Mouse (Mus musculus): ENCODE results near the gene Gm14862. TPM values are rescaled to one million over a fixed set of nuclear protein-coding genes. Genes with fewer than 3 reads are reported as not detected.
"Not testable (repeated sequence)": the region's sequence is repeated elsewhere in the genome, so short reads cannot be mapped to it uniquely, and the experiment has no call there.

Gene Gm14862
- 1.4 and 1.9 TPM in 2 replicates for polyA plus RNA-seq (2015; fragmentation: Nextera tagmentation; extraction: Ambion mirVana)

DNA sequence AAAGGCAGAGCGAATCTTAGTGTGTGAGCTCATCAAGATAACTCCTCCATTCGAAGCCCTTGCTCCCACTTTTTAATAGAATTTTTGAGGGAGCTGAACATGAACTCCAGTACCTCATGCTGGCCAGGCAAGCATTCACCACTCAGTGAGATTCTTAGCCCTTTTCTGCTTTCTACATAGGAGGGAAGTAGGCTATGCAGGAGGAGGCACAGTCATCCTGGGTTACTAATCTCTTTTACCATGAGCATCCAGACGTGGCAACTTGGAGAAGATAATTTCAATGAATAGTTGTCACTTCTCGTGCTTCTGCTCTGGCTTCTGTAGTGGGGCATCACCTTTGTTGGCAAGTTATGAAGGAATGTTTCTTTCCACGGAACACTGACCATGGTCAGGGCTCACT, at the start of gene Gm14862:
Gene Gm14862, minus strand, starts transcription at position 134 of the 400 bp plus-strand sequence.
- TF ChIP-seq EP300 (IDR thresholded peaks at IDR 0.05; ENCODE audit: low read depth) (peak; percentile 91), CTCF (IDR thresholded peaks at IDR 0.05; ENCODE audit: low read depth) (no peak)
- Histone ChIP-seq H3K27ac (ENCODE audit: low read depth) (peak within 1 kb of the TSS; percentile 44), H3K4me3 (ENCODE audit: low read depth, low read length) (peak within 1 kb of the TSS; percentile 37)

GRCm38 (mm10) chrX:9303455-9303854, 46.8 kb upstream of the Gm14862 start:
- no peaks in the 10 kb centered on the region for H3K27me3 ChIP-seq (ENCODE audit: insufficient read depth, low read length)
- H3K36me3 ChIP-seq (replicated peaks; ENCODE audit: insufficient read depth, low read length): no peaks in the 10 kb centered on the region; the same call in 1 of the 2 replicates
- WGBS (ENCODE audit: insufficient replicate concordance): 37% methylated on average over 1 of the region's 1 CpGs
- no peak overlapping the region for H3K4me3 ChIP-seq (ENCODE audit: low read depth, low read length)
- no peak overlapping the region for H3K4me2 ChIP-seq (ENCODE audit: low read depth, low read length)
- no peak overlapping the region for H3K9ac ChIP-seq (replicated peaks)
- H3K4me1 ChIP-seq (ENCODE audit: insufficient read depth): no peaks in the 10 kb centered on the region
- DNase-seq (no peak), ATAC-seq (no peak)
- TF ChIP-seq CTCF (IDR thresholded peaks at IDR 0.05; ENCODE audit: low read depth) (no peak), EP300 (IDR thresholded peaks at IDR 0.05; ENCODE audit: low read depth) (no peak)
- H3K27ac ChIP-seq (ENCODE audit: low read depth): no peak overlapping the region
- H3K9me3 ChIP-seq (ENCODE audit: low read length): no peaks in the 10 kb centered on the region

More for the DNA sequence above, at the start of gene Gm14862:
- 66% methylated on average over 5 of the region's 5 CpGs for WGBS (ENCODE audit: insufficient replicate concordance)
- DNase-seq: no peak
- H3K4me2 ChIP-seq (ENCODE audit: low read depth, low read length): peak within 1 kb of the TSS; percentile 42
- no peaks in the 10 kb centered on the region for H3K4me1 ChIP-seq (ENCODE audit: insufficient read depth)
- no peaks in the 10 kb centered on the region for H3K36me3 ChIP-seq (replicated peaks; ENCODE audit: insufficient read depth, low read length)
- H3K9ac ChIP-seq (replicated peaks): peak within 1 kb of the TSS; percentile 44; the same call in 1 of the 2 replicates
- ATAC-seq: peak; percentile 85
- H3K27me3 ChIP-seq (ENCODE audit: insufficient read depth, low read length): no peaks in the 10 kb centered on the region
- no peaks in the 10 kb centered on the region for H3K9me3 ChIP-seq (ENCODE audit: low read length)

DNA sequence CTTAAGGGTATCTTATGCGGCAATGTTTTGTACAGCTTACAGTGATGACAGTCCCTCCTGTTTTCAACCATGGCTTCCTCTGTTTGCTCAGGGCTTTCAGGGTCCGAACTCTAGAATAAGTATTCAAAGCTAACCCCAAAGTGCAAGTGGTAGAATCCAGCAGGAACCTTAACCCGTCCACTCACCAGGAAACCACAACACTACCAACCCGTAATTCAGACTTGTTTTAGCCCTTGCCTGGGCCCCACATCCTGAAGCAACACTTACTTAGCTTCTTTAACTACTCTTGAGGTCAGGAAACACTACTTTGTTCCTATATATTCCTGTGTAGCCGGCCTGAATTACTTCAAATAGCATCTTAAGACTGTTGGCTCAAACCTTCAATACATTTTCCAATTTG, 46.1 kb upstream of the Gm14862 start:
- DNase-seq (no peak), ATAC-seq (no peak)
- Histone ChIP-seq H3K4me1 (ENCODE audit: insufficient read depth) (no peaks in the 10 kb centered on the region), H3K4me3 (ENCODE audit: low read depth, low read length) (no peak overlapping the region), H3K27ac (ENCODE audit: low read depth) (no peak overlapping the region), H3K9ac (replicated peaks) (no peak overlapping the region), H3K9me3 (ENCODE audit: low read length) (no peaks in the 10 kb centered on the region), H3K4me2 (ENCODE audit: low read depth, low read length) (0 out of 2 replicates have a peak overlapping the region, but pooled peaks have one; percentile 6), H3K27me3 (ENCODE audit: insufficient read depth, low read length) (no peaks in the 10 kb centered on the region), H3K36me3 (replicated peaks; ENCODE audit: insufficient read depth, low read length) (no peaks in the 10 kb centered on the region)
- TF ChIP-seq CTCF (IDR thresholded peaks at IDR 0.05; ENCODE audit: low read depth): no peak
- no peak for TF ChIP-seq EP300 (IDR thresholded peaks at IDR 0.05; ENCODE audit: low read depth)
- WGBS (ENCODE audit: insufficient replicate concordance): 45% methylated on average over 5 of the region's 5 CpGs

DNA sequence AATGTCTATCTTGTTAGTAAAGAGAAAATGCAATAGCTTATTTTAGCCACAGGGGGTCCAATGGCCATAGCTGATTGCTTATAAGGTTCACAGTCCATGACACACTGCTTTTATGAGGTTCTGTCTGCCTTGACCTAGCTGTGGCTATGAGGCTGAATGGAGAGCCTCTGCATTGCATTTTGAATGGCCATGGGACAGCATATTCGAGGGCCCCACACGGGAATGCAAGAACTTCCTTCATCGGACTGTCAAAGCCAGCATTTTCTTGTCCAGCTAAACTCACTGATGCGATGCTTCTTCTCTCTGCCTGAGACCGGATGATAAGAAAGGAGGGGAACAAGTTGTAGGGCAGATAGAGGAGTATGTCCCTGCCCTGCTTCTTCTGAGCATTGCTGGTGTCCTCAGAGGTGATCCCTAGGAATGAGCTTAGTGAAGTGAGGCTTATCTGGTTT, 41.7 kb upstream of the Gm14862 start:
- TF ChIP-seq EP300 (IDR thresholded peaks at IDR 0.05; ENCODE audit: low read depth) (peak; percentile 91), CTCF (IDR thresholded peaks at IDR 0.05; ENCODE audit: low read depth) (peak; percentile 57)
- Histone ChIP-seq H3K27ac (ENCODE audit: low read depth) (peak overlapping the region; percentile 82), H3K4me2 (ENCODE audit: low read depth, low read length) (peak overlapping the region; percentile 57), H3K36me3 (replicated peaks; ENCODE audit: insufficient read depth, low read length) (no peaks in the 10 kb centered on the region), H3K4me3 (ENCODE audit: low read depth, low read length) (no peak overlapping the region), H3K4me1 (ENCODE audit: insufficient read depth) (no peaks in the 10 kb centered on the region), H3K9ac (replicated peaks) (no peak overlapping the region), H3K9me3 (ENCODE audit: low read length) (no peaks in the 10 kb centered on the region), H3K27me3 (ENCODE audit: insufficient read depth, low read length) (no peaks in the 10 kb centered on the region)
- DNase-seq (peak; percentile 35), ATAC-seq (peak; percentile 99)
- 71% methylated on average over 5 of the region's 5 CpGs for WGBS (ENCODE audit: insufficient replicate concordance)

- H3K4me2 ChIP-seq (ENCODE audit: low read depth, low read length); ATAC-seq; DNase-seq; H3K4me3 ChIP-seq (ENCODE audit: low read depth, low read length); H3K27me3 ChIP-seq (ENCODE audit: insufficient read depth, low read length); H3K9ac ChIP-seq (replicated peaks); H3K4me1 ChIP-seq (ENCODE audit: insufficient read depth); H3K9me3 ChIP-seq (ENCODE audit: low read length); H3K36me3 ChIP-seq (replicated peaks; ENCODE audit: insufficient read depth, low read length); H3K27ac ChIP-seq (ENCODE audit: low read depth): not testable (repeated sequence)
- WGBS (ENCODE audit: insufficient replicate concordance): 68% methylated on average over 3 of the region's 4 CpGs
These were observed 36.6 kb upstream of the Gm14862 start for GRCm38 (mm10) chrX:9293140-9293829.

- H3K4me1 ChIP-seq (ENCODE audit: insufficient read depth); DNase-seq; H3K9ac ChIP-seq (replicated peaks); H3K4me2 ChIP-seq (ENCODE audit: low read depth, low read length); H3K9me3 ChIP-seq (ENCODE audit: low read length); ATAC-seq; H3K27ac ChIP-seq (ENCODE audit: low read depth); H3K27me3 ChIP-seq (ENCODE audit: insufficient read depth, low read length); H3K4me3 ChIP-seq (ENCODE audit: low read depth, low read length); H3K36me3 ChIP-seq (replicated peaks; ENCODE audit: insufficient read depth, low read length): not testable (repeated sequence)
- no CpG with 5 or more reads among the region's 1 CpGs for WGBS (ENCODE audit: insufficient replicate concordance)
These were observed 26.8 kb upstream of the Gm14862 start, which contains the start of gene H2al1m for GRCm38 (mm10) chrX:9283464-9283863. H2al1m (plus strand) TSS chrX:9283764.
